Mouse (Mus musculus) neural tube, embryonic 14.5 days (tissue): ENCODE results near the gene Fgf7. TPM values are rescaled to one million over a fixed set of nuclear protein-coding genes. Genes with fewer than 3 reads are reported as not detected.

Source experiments
- ATAC-seq: fragments of 200-750 bp; cut with Nextera tagmentation; 2 replicates; pipeline ENCODE4 v1.8.0; 2017; ENCODE audit warnings: low read depth, mild to moderate bottlenecking, moderate TSS enrichment, moderate library complexity
- H3K27ac ChIP-seq: fragments of 300-500 bp; sonication (generic); 2 replicates; pipeline ENCODE4 v1.5.1; 2014; ENCODE audit warnings: low read depth, mild to moderate bottlenecking, control low read depth, low read length, moderate library complexity, mixed read lengths
- H3K27me3 ChIP-seq: fragments of 300-500 bp; sonication (generic); 2 replicates; pipeline ENCODE4 v1.6.1; 2014; ENCODE audit warnings: low read length; ENCODE audit not compliant: control insufficient read depth, insufficient read depth
- H3K36me3 ChIP-seq: fragments of 300-500 bp; sonication (generic); 2 replicates; pipeline ENCODE4 v1.6.1; 2014; ENCODE audit warnings: low read length, mixed read lengths; ENCODE audit not compliant: control insufficient read depth, insufficient read depth
- H3K4me1 ChIP-seq: fragments of 300-500 bp; sonication (generic); 2 replicates; pipeline ENCODE4 v1.6.1; 2014; ENCODE audit warnings: low read length; ENCODE audit not compliant: control insufficient read depth, insufficient read depth
- H3K4me2 ChIP-seq: fragments of 300-500 bp; sonication (generic); 2 replicates; pipeline ENCODE4 v1.6.1; 2014; ENCODE audit warnings: mild to moderate bottlenecking, low read depth, low read length, control low read depth
- H3K4me3 ChIP-seq: fragments of 300-500 bp; sonication (generic); 2 replicates; pipeline ENCODE4 v1.5.1; 2014; ENCODE audit warnings: low read depth, low read length, control low read depth, mixed read lengths
- H3K9ac ChIP-seq: fragments of 300-500 bp; sonication (generic); replicated peaks from 2 replicates; pipeline ENCODE4 v1.6.1; 2014; ENCODE audit warnings: low read depth, mild to moderate bottlenecking, control low read depth, low read length, mixed read lengths
- H3K9me3 ChIP-seq: fragments of 300-500 bp; sonication (generic); 2 replicates; pipeline ENCODE4 v1.6.1; 2016; ENCODE audit warnings: low read length; ENCODE audit not compliant: control insufficient read depth
- WGBS: fragments of 180-500 bp; shearing (Covaris S2); extraction: QIAGEN DNeasy Blood & Tissue Kit; methylation state at CpG from one replicate; pipeline ENCODE4 v1.1.7; 2014; 5-methylcytosine and 5-hydroxymethylcytosine counted together
- polyA plus RNA-seq: library from polyadenylated mRNA; unstranded; fragments of >200 nt; fragmentation: Nextera tagmentation; extraction: Ambion mirVana; gene quantifications from 2 replicates; pipeline ENCODE4 v1.2.1, GENCODE M21; 2014

The Fgf7 gene
- 0.70 and 1.1 TPM in 2 replicates for polyA plus RNA-seq

- 49% methylated on average over 15 of the region's 15 CpGs for WGBS
- no peaks in the 10 kb centered on the region for H3K36me3 ChIP-seq
Observed at GRCm38 (mm10) chr2:126034379-126035005, at the start of gene Fgf7. Gene Fgf7, plus strand, starts transcription at chr2:126034658.

GRCm38 (mm10) chr2:126002291-126002690, 32.2 kb upstream of the Fgf7 start:
- H3K4me3 ChIP-seq: no peak overlapping the region
- H3K27me3 ChIP-seq: no peaks in the 10 kb centered on the region
- H3K27ac ChIP-seq: no peak overlapping the region
- no peak for ATAC-seq
- H3K9ac ChIP-seq: no peak overlapping the region
- no peaks in the 10 kb centered on the region for H3K36me3 ChIP-seq
- H3K4me2 ChIP-seq: no peak overlapping the region
- H3K9me3 ChIP-seq: no peaks in the 10 kb centered on the region
- H3K4me1 ChIP-seq: no peaks in the 10 kb centered on the region
- WGBS: 76% methylated on average over 5 of the region's 5 CpGs

More at GRCm38 (mm10) chr2:126034379-126035005, at the start of gene Fgf7:
- Histone ChIP-seq H3K4me1 (no peaks in the 10 kb centered on the region), H3K27me3 (no peaks in the 10 kb centered on the region), H3K9ac (no peak within 1 kb of the TSS), H3K27ac (no peak within 1 kb of the TSS), H3K9me3 (no peaks in the 10 kb centered on the region), H3K4me3 (no peak within 1 kb of the TSS), H3K4me2 (no peak within 1 kb of the TSS)
- peak; percentile 71 for ATAC-seq

- no peaks in the 10 kb centered on the region for H3K4me1 ChIP-seq
- no peak overlapping the region for H3K4me3 ChIP-seq
- WGBS: 43% methylated on average over 3 of the region's 3 CpGs
- H3K9ac ChIP-seq: no peak overlapping the region
- H3K4me2 ChIP-seq: no peak overlapping the region
- H3K27me3 ChIP-seq: no peaks in the 10 kb centered on the region
- H3K27ac ChIP-seq: no peak overlapping the region
- ATAC-seq: peak; percentile 78
- H3K36me3 ChIP-seq: no peaks in the 10 kb centered on the region
- no peaks in the 10 kb centered on the region for H3K9me3 ChIP-seq
Observed at GRCm38 (mm10) chr2:126006088-126006487, 28.4 kb upstream of the Fgf7 start.

GRCm38 (mm10) chr2:126006742-126007141, 27.7 kb upstream of the Fgf7 start:
- 64% methylated on average over 2 of the region's 2 CpGs for WGBS
- ATAC-seq: no peak
- no peak overlapping the region for H3K4me3 ChIP-seq

GRCm38 (mm10) chr2:126014989-126015710, 19.3 kb upstream of the Fgf7 start:
- Histone ChIP-seq H3K27ac (no peak overlapping the region), H3K4me2 (no peak overlapping the region), H3K27me3 (no peaks in the 10 kb centered on the region), H3K9ac (no peak overlapping the region), H3K9me3 (no peaks in the 10 kb centered on the region), H3K4me3 (no peak overlapping the region), H3K36me3 (no peaks in the 10 kb centered on the region), H3K4me1 (no peaks in the 10 kb centered on the region)
- peak; percentile 34; the same call in 1 of the 2 replicates for ATAC-seq
- 53% methylated on average over 12 of the region's 12 CpGs for WGBS

More at GRCm38 (mm10) chr2:126006742-126007141, 27.7 kb upstream of the Fgf7 start:
- H3K36me3 ChIP-seq: no peaks in the 10 kb centered on the region
- H3K27ac ChIP-seq: no peak overlapping the region
- no peaks in the 10 kb centered on the region for H3K27me3 ChIP-seq
- H3K4me2 ChIP-seq: no peak overlapping the region
- H3K9ac ChIP-seq: no peak overlapping the region
- no peaks in the 10 kb centered on the region for H3K4me1 ChIP-seq
- no peaks in the 10 kb centered on the region for H3K9me3 ChIP-seq

- Histone ChIP-seq H3K4me2 (no peak overlapping the region), H3K27ac (no peak overlapping the region), H3K4me3 (no peak overlapping the region), H3K9me3 (no peaks in the 10 kb centered on the region), H3K27me3 (no peaks in the 10 kb centered on the region), H3K4me1 (no peaks in the 10 kb centered on the region), H3K36me3 (no peaks in the 10 kb centered on the region), H3K9ac (no peak overlapping the region)
- ATAC-seq: no peak
- 22% methylated on average over 3 of the region's 3 CpGs for WGBS
Observed at GRCm38 (mm10) chr2:126015763-126016473, 18.5 kb upstream of the Fgf7 start.

- no peak overlapping the region for H3K9ac ChIP-seq
- H3K4me1 ChIP-seq: no peaks in the 10 kb centered on the region
- no peaks in the 10 kb centered on the region for H3K36me3 ChIP-seq
- ATAC-seq: no peak
- no peaks in the 10 kb centered on the region for H3K9me3 ChIP-seq
- H3K27me3 ChIP-seq: no peaks in the 10 kb centered on the region
- whole genome bisulfite sequencing: 79% methylated on average over 8 of the region's 8 CpGs
- H3K4me2 ChIP-seq: no peak overlapping the region
- H3K4me3 ChIP-seq: no peak overlapping the region
- H3K27ac ChIP-seq: no peak overlapping the region
Observed at GRCm38 (mm10) chr2:126031186-126031900, 3.1 kb upstream of the Fgf7 start.

GRCm38 (mm10) chr2:126033114-126033972, 1.1 kb upstream of the Fgf7 start:
- no peaks in the 10 kb centered on the region for H3K4me1 ChIP-seq
- no peaks in the 10 kb centered on the region for H3K36me3 ChIP-seq
- no peak overlapping the region for H3K9ac ChIP-seq
- H3K9me3 ChIP-seq: no peaks in the 10 kb centered on the region
- H3K4me3 ChIP-seq: no peak overlapping the region
- WGBS: 79% methylated on average over 8 of the region's 8 CpGs
- H3K4me2 ChIP-seq: no peak overlapping the region
- no peak overlapping the region for H3K27ac ChIP-seq
- H3K27me3 ChIP-seq: no peaks in the 10 kb centered on the region
- ATAC-seq: peak; percentile 69; the same call in 1 of the 2 replicates
